Mouse (Mus musculus): ENCODE data around the gene Lrrc1.

GRCm38 (mm10) chr9:77535021-77535744 lies 9.5 kb downstream of the Lrrc1 start:
- TF ChIP-seq CTCF (conservative IDR thresholded peaks at IDR 0.05; ENCODE audit: insufficient read depth, insufficient read length, low read depth, low read length), result no peak
- no peak for TF ChIP-seq POLR2A (IDR thresholded peaks at IDR 0.05; ENCODE audit: low read depth, low read length)

Data from kidney, adult 2 months (tissue).